Mouse (Mus musculus) thymus, postnatal 36 days (tissue): ENCODE measurements around the gene Cacnb4.

Experiments
- DNase-seq, 2 experiments: peaks; one replicate each; pipeline ENCODE4 v3.0.0; 2022; ENCODE audit warnings: mixed read lengths in 2 of 2

Cacnb4 gene

GRCm38 (mm10) chr2:52603935-52604650 lies 72.5 kb downstream of the Cacnb4 start:
- DNase-seq: no peak

GRCm38 (mm10) chr2:52603421-52603820 lies 73.2 kb downstream of the Cacnb4 start:
- no peak for DNase-seq

- no peak for DNase-seq
These were observed 73.7 kb downstream of the Cacnb4 start for GRCm38 (mm10) chr2:52602921-52603320.

- no peak for DNase-seq
These were observed 74.4 kb downstream of the Cacnb4 start for GRCm38 (mm10) chr2:52602228-52602627.

GRCm38 (mm10) chr2:52597511-52597910 lies 79.1 kb downstream of the Cacnb4 start:
- no peak for DNase-seq

- DNase-seq: no peak
These were observed 82.8 kb downstream of the Cacnb4 start for GRCm38 (mm10) chr2:52593814-52594213.

- no peak for DNase-seq
These were observed 83.4 kb downstream of the Cacnb4 start for GRCm38 (mm10) chr2:52593260-52593659.

GRCm38 (mm10) chr2:52590970-52591347 lies 85.7 kb downstream of the Cacnb4 start:
- peak; percentile 32 to 43 for DNase-seq

GRCm38 (mm10) chr2:52590340-52590969 lies 86.2 kb downstream of the Cacnb4 start:
- no peak for DNase-seq

- no peak for DNase-seq
These were observed 87.1 kb downstream of the Cacnb4 start for GRCm38 (mm10) chr2:52589514-52589913.

- no peak for DNase-seq
These were observed 91.2 kb downstream of the Cacnb4 start for GRCm38 (mm10) chr2:52585384-52585783.

GRCm38 (mm10) chr2:52581132-52581781 lies 95.4 kb downstream of the Cacnb4 start:
- no peak for DNase-seq

GRCm38 (mm10) chr2:52580697-52581096 lies 95.9 kb downstream of the Cacnb4 start:
- DNase-seq: no peak

GRCm38 (mm10) chr2:52578846-52579245 lies 97.8 kb downstream of the Cacnb4 start:
- no peak for DNase-seq

- no peak for DNase-seq
These were observed 98.9 kb downstream of the Cacnb4 start for GRCm38 (mm10) chr2:52577700-52578099.

- DNase-seq: no peak
These were observed 100.1 kb downstream of the Cacnb4 start for GRCm38 (mm10) chr2:52576546-52576945.

- DNase-seq: no peak
These were observed 100.9 kb downstream of the Cacnb4 start for GRCm38 (mm10) chr2:52575637-52576175.

- no peak for DNase-seq
These were observed 101.7 kb downstream of the Cacnb4 start for GRCm38 (mm10) chr2:52574929-52575328.

- no peak for DNase-seq
These were observed 104.4 kb downstream of the Cacnb4 start for GRCm38 (mm10) chr2:52572221-52572620.

GRCm38 (mm10) chr2:52571339-52571968 lies 105.2 kb downstream of the Cacnb4 start:
- DNase-seq: peak; percentile 28 to 47

- DNase-seq: no peak
These were observed 105.8 kb downstream of the Cacnb4 start for GRCm38 (mm10) chr2:52570781-52571180.

GRCm38 (mm10) chr2:52570171-52570570 lies 106.5 kb downstream of the Cacnb4 start:
- DNase-seq: peak; percentile 14 to 26

GRCm38 (mm10) chr2:52568131-52568530 lies 108.5 kb downstream of the Cacnb4 start:
- no peak for DNase-seq
